Mouse (Mus musculus): ENCODE measurements around the gene Sfxn5.

GRCm38 (mm10) chr6:85293255-85294003 is 39.8 kb downstream of the Sfxn5 start:
- TF ChIP-seq POLR2A (IDR thresholded peaks at IDR 0.05; ENCODE audit: borderline replicate concordance, extremely low read depth, insufficient read depth, insufficient read length, poor library complexity, severe bottlenecking): no peak
- TF ChIP-seq CTCF (IDR thresholded peaks at IDR 0.05; ENCODE audit: borderline replicate concordance, extremely low read depth, insufficient read depth, insufficient read length): no peak
